Mouse (Mus musculus): ENCODE data around the gene Ldlrad2.

- TF ChIP-seq USF1 (IDR thresholded peaks at IDR 0.05; ENCODE audit: low read depth), result no peak
- no peak for TF ChIP-seq MYOD1 (IDR thresholded peaks at IDR 0.05; ENCODE audit: control insufficient read depth in 1 of 3, insufficient read length in 2 of 3, low read depth in 2 of 3)
- TF ChIP-seq MYOG (IDR thresholded peaks at IDR 0.05; ENCODE audit: control insufficient read depth in 1 of 3, insufficient read depth in 1 of 3, insufficient read length in 2 of 3, low read depth in 2 of 3), result no peak
- TF ChIP-seq POLR2A (IDR thresholded peaks at IDR 0.05; ENCODE audit: insufficient read length, low read depth), result no peak
- no peak for TF ChIP-seq MAX (IDR thresholded peaks at IDR 0.05; ENCODE audit: low read depth)
Observed at GRCm38 (mm10) chr4:137581815-137582214, 7.4 kb upstream of the Ldlrad2 start.
